Mouse (Mus musculus): Measurements from ENCODE around the gene Tas1r3.

Tas1r3 gene

DNA sequence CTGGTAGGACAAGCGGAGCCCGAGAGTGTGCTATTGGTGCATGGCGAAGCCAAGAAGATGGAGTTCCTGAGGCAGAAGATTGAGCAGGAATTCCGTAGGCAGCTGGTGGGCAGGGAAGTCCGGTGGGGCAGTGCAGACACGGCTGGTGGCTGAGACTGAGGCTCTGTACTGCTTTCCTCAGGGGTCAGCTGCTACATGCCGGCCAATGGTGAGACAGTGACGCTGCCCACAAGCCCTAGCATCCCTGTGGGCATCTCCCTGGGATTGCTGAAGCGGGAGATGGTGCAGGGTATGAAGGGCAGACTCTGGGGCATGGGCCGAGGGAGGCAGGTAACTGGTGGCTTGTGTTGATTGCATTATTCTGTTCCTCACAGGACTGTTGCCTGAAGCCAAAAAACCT is 24.5 kb upstream of the Tas1r3 start:
- no peak for DNase-seq (ENCODE audit: inconsistent ontology term)

DNA sequence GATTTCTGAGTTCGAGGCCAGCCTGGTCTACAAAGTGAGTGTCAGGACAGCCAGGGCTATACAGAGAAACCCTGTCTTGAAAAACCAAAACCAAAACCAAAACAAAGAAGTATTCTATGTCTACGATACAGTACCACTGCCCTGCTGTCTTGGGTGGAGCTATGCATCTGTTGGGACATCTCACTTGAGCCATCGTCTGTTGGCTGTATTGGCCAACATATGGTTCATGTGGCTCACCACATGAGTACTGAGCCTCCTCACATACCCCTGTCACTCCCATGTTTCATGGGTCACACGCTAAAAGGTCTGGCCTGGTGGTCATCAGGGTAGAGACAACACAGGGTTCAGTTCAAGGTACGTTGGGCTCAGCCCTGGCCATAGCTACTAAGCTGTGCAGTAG is 23.2 kb upstream of the Tas1r3 start:
- DNase-seq (ENCODE audit: inconsistent ontology term): no peak

DNA sequence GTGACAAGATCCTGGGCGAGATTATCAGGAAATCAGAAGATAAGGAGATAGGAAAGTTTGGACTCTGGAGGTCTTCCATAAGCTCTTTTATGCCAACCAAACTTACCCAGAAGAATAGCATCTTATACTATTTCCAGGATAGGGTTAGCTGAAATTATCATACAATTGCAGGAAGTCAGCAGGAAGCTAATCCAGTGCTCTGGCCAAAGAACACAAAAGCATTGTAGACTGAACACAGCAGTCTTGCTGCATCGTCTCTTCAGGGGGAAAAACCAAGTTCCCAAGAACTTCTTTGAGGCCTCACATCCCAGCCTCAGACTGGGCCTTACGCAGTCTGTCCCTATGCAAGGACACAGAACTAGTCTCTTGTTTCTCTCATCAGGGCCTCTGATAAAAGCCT is 20.4 kb upstream of the Tas1r3 start:
- DNase-seq (ENCODE audit: inconsistent ontology term): no peak

DNA sequence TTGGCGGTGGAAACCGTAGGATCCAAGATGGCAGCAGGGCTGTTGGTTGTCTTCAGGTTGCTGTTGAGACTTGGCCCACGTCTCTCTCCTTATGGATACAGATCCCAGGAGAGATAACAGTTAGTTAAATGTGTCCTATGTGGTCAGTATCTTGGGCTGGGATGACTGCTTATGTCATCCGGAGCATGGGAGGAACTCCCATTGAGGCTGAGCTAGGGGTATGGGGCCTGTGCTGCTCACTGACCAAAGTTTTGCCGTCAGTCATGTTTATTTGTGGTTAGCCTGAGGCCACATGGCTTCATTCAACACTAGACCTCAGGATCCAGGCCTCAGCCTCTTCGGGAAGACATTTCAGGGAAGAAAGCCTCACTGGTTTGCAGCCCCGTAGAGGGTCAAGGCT is 8.2 kb upstream of the Tas1r3 start:
- DNase-seq (ENCODE audit: inconsistent ontology term): no peak

DNA sequence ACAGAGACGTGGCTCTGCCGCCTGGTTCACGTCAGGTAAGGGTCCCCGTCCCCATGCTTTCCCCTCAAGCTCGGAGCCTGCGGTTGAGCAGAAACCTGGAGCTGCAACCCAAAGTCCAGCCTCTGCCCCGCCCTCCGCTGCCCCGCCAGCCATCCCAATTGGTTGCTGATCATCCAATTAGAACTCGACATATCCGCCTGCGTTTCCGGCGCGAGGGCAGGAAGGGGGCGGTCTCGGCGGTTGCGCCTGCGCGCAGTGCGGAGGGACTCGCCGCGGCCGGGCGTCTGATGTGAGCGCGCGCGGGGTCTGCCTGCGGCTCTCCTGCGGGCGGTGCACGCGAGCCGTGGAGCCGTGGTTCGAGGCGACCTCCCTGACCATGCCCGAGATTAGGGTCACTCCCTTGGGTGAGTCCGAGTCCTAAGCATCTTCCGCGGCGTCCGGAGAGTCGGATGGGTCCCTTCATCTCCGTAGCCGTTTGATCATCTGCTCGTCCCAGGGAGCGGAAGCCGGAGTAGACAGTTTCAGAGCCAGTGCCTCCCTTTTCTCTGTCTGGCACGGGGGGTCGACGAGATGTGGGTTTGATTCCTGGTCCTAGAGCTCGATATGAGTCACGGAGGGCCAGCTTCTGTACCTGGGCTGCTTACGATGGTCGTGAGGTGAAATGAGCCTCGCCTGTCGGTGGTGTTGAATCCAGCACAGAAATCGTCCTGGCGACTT is 6.3 kb upstream of the Tas1r3 start, which contains the start of the genes Cptp and Ints11:
Gene Cptp (minus strand): TSS at position 124 of the 717 bp plus-strand sequence.
Gene Ints11 (plus strand): TSS at position 230 of the 717 bp plus-strand sequence.
- DNase-seq (ENCODE audit: inconsistent ontology term): peak; percentile 97

DNA sequence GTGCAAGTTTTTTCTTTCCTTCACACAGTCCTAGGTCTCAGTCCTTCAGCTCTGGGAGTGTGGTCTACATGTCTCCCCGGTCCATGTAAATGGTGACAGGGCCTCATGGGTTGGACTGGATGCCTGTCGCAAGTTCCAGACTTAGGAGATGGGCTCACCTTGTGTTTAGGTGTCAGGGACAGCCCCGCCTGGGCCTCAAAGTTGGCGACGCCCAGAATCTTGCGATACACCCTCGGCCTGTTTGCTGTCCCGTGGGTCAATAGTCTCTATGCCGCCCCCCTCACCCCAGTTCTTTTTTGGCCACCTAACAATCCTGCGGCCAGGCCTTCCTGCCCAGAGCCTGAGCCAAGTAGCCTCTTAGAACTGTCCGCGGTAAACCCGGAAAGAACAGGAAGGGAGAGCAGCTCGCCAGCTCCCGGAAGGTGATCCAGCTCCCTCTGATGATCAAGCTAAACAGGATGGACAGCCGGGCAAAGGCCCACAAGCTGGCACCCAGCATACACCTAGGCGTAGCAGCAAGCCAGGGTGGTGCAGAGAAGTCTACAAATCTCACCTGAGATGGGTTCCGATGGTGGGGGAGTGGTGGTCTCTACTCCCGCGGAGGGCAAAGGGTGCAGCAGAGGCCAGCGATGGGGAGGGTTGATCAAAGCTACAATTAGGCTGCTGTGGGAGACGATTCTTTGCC is 5.6 kb upstream of the Tas1r3 start:
- DNase-seq (ENCODE audit: inconsistent ontology term): peak; percentile 29

DNA sequence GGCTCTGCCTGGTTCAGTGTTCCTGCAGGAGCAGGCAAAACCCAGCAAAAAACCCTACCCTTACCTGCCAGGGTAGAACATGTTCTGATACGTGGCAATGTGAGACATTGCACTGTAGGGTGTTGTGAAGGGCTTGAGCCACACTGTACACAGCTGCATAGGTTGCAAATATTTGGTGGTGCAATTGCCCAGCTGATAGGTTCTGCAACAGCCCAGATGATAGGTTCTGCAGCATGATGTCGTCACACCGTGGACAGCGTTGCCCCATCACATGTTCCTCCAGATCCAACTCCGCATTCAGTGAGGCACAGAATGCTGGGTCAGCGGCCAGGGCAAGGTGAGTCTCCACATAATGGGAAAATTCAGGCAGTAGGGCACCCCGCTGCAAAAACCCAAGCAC is 1.4 kb downstream of the Tas1r3 start:
- DNase-seq (ENCODE audit: inconsistent ontology term): no peak

DNA sequence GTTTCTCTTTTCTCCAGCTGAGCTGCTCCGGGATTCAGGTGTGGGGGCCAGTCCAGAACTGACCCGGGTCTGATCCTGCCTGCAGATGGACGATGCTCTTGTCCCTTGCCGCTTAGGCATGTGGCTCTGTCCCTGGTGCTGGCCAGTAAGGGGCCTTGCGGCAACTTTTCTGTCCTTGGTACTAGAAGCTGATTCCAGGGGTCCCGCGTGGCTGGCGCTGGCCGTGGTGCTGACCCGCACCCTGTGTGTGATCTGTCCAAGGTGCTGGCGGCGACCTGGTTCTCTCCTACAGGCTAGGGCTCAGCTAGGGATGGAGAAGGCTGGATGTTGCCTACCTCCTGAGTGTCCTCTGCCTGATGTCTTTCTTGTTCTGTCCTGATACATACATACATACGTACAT is 3.8 kb downstream of the Tas1r3 start:
- DNase-seq (ENCODE audit: inconsistent ontology term): peak; percentile 78

DNA sequence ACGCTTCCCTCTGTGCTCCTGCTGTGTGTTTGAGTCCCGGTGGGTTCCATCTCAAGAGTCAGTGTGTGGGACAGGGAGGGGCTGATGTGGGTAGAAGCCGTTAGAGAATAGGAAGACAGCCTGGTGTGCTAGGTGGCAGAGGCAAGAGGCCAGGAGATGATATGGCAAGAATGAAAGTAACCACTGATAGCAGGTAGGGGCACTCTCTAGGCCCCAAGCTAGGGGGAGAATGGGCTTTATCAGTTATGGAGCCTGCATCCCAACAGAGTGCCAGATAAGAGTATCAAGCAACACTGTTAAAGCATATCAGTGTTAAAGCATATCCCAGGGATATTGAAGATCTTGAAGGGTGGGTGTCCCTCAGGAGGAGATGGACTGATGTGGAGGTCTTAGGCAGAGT is 6.3 kb downstream of the Tas1r3 start:
- no peak for DNase-seq (ENCODE audit: inconsistent ontology term)

DNA sequence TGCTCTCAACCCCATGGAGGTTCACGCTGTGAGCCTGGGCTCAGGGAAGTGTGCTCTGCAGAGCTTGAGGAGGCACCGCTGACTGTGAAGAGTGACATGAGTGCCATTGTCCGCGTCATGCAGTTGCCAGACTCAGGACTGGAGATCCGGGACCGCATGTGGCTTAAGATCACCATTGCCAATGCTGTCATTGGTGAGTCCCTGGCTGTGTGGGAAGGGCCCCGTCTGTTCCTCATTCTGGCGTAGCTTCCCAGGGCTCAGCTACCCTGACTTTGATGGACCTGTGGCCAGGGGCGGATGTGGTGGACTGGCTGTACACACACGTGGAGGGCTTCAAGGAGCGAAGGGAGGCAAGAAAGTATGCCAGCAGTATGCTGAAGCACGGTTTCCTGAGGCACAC is 7.1 kb downstream of the Tas1r3 start:
- no peak for DNase-seq (ENCODE audit: inconsistent ontology term)

DNA sequence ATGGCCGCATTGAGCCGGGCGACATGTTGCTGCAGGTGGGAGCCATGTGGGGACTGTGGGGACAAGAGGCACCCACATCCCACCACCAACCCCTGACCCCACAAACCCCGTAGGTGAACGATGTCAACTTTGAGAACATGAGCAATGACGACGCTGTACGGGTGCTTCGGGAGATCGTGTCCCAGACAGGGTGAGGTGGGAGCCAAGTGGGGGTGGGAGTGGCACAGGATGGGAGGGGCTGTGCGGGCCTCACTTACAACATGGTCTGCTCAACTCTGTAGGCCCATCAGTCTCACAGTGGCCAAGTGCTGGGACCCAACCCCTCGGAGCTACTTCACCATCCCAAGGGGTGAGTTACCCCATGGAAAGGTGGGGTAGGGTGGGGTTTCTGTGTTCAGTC is 8.2 kb downstream of the Tas1r3 start:
- DNase-seq (ENCODE audit: inconsistent ontology term): no peak

DNA sequence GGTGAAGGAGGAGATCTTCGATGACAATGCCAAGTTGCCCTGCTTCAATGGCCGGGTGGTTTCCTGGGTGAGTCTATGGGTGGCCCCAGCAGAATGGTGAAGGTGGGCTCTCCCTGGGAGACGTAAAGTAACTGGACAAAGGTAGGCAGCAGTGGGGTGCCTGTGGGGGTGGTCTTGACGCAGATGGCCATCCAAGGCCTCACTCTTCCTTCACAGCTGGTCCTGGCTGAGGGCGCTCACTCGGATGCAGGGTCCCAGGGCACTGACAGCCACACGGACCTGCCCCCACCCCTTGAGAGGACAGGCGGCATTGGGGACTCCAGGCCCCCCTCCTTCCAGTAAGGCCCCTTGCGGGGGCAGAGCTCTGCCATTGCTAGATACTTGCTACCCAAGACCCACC is 9.7 kb downstream of the Tas1r3 start:
- DNase-seq (ENCODE audit: inconsistent ontology term): no peak

DNA sequence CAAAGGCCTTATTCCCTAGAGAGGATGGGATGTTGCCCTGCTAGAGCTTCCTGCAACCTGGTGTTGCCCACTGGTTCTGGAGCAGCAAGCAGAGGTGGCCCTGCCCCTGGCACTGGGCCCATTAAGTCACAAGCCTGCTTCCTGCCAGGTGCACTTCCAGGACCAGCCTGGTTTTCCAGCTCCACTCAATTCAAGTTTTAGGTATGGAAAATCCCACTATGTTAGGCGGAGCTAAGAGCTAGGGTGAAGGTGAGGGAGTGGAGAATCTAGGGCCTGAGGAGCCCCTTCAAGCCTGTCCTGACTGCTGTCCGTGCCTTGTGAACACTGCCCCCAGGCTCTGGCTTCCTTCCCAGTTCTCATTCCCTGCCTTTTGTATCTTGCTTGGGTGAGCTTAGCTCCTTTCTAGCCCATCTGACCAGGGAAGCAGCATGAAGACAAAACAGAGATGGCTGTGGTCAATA is 11.2 kb downstream of the Tas1r3 start:
- DNase-seq (ENCODE audit: inconsistent ontology term): peak; percentile 55

DNA sequence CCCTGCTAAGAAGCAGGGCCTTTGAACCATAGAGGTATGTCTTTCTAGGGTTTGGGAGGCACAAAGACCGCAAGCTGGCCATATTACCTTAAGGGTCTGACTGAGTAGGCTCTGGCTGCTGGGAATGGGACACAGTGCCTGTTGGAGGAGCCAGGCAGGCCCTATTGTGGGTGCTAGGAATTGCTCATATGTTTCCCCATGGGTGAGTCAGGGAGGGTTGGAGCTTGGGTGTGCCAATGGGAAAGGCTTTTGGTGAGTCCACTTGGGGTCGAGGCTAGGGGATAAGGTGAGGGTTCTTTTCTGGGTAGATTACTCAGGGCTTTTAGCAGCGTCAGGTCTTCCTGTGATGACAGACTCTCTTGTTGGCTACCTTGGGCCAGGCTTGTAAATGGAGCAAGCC is 11.8 kb downstream of the Tas1r3 start:
- no peak for DNase-seq (ENCODE audit: inconsistent ontology term)

DNA sequence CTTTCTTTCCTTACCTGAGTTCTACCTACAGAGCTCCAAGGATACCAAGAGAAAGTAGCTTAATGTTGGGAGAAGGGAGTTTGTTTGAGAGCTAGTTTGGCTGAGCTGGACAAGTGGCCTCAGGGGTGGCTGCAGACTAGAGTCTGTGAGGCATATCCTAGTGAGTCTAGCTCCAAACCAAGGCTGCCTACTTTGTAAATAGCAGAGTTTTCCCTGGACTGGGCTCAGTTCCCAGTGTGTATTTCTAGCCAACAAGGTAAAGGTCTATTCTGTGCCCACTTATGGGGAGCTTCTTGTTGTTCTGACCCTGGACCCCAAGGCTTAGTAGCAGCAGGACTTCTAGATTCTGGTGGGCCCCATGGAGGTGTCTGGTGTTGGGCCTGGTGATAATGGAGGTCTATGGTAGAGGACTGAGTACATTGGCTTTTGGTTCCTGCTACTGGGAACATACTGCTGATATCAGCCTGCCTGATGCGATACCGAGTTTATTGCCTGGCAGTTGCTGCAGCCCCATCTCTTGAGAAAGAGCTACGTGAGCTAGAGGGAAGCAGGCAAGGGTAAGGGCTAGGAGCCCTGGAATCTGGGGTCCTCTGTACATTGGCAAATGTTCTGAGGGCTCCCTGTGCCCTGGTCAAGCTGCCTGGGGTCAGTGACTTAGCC is 13.2 kb downstream of the Tas1r3 start:
- DNase-seq (ENCODE audit: inconsistent ontology term): no peak

DNA sequence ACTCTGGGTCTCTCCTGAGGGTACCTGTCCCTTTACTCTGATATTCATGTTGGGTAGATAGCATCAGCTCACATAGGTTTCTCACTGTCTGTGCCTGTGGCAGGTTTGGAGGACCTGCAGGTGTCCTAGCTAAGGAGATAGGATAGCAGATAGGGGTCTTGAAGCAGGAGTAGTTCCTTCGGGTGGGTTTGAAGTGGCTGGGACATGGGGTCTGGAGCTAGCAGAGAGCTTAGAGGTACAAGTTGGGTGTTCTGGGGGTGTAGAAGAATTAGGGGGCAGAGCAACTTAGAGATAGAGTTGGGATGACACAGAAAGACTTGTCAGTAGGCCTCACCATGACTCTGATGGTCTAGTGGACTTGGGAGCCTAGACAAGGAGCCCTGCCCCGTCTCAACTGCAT is 13.8 kb downstream of the Tas1r3 start:
- no peak for DNase-seq (ENCODE audit: inconsistent ontology term)

DNA sequence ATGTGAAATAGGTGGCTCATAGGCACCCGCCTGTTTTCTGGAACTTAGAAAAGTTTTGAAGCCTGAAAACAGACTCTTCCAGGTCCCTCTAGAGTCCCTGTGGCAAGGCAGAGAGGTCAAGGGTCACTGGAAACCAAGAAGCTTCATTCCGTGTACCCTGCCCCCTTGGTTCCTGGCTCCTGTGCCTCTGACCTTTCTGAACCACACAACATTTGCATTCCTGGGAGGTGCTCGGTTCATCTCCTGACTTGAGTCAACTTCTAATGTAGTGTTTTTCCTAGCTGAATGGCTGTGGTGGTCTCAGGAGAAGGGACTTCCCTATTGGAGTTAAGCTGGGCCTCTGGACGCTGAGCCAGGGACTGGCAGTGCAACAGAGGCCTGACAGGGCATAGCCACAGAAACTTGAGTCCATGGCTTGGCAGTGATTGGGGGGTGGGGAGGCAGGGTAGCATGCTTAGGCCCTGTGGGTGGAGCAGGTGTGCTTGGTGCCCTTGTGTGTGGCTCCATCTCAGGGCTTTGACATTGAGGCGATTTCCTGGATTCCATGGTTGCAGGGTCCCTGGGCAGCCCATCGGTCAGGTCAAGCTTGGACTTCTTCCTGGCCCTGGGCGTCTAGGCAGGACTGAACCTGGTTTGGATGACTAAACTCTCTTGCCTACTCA is 14.6 kb downstream of the Tas1r3 start:
- no peak for DNase-seq (ENCODE audit: inconsistent ontology term)

DNA sequence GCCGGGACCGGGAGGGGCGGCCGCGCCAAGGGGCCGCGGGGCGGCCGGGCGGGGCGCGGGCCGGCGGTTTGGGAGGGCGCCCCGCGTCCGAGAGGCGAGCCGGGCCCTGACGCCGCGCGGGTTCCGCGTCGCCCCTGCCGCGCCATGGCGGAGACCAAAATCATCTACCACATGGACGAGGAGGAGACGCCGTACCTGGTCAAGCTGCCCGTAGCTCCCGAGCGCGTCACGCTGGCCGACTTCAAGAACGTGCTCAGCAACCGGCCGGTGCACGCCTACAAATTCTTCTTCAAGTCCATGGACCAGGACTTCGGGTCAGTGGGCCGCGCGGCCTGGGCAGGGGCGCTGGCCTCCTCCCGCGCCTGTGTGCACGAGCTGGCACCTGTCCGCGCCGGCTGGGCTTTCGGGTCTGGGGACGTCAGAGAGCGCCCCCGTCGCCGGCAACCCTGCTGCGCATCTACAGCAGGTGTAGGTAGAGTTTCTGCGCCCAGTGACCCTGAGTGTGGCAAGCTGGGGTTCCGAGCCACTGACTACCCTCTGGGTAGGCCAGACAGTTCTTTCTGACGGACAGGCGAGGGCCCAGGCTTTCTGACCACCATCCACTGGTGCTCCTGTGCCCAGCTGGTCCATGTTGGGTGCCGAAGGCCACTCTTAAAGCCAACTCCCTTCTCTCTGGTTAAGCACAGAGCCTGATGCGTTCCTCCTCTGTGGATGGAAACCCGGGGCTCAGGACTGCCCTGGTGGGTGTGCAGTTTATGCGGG is 15.4 kb downstream of the Tas1r3 start:
- DNase-seq (ENCODE audit: inconsistent ontology term): peak; percentile 57

DNA sequence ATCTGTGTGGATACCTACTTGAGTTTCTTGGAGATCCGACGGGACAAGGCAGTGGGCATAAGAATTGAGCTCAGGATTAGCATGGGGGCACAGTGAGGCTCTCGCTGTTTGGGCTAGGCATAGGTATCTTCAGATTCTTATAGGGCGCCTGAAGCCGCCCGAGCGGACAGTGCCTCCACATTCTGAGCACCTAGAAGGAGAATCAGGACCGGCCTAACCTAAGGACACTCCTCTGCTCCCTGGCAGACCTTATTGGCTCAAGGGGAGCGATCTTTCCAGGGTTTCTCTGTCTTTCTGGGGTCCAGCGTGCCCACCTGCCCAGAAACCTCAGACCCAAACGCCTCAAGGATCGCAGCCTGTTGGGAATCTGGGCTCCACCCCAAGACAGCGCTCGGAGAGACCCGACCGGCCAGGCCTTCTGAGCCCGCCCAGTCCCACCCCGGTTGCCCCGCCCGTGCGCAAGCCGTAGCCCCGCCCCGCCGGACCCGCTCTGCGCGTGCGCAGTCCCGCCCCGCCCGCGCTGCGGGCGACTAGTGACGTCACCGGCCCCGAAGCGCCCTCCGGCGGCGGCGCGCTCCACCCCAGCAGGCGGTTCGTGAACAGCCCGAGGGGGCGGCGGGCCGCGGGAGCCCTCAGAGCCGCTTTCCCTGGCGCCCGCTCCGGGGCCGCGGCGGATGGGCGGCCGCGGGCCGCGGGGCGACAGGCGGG is 16.1 kb downstream of the Tas1r3 start, which contains the start of gene Dvl1:
Gene Dvl1 (plus strand): TSS at position 532 of the 708 bp plus-strand sequence.
- peak; percentile 95 for DNase-seq (ENCODE audit: inconsistent ontology term)

DNA sequence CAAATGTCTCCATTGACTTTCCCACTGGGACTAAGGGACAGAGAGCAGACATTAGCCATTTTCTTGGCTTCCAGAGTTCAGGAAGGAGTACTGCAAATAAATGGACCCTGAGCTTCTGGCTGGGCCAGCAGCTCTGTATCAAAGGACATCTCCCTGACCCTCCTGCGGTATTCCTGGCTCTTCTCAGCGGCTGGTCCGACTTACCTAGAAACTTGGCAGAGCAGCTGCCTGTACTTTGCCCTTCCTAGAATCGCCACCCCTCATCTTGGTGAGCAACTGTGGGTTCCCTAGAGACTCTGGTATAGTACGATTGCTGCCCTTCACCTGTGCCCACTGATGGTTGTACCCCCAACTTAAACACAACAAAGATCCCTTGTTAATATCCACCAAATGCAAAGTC is 19.9 kb downstream of the Tas1r3 start:
- DNase-seq (ENCODE audit: inconsistent ontology term): no peak
